Mouse (Mus musculus): ENCODE results near the gene Camkmt.

Gene Camkmt

GRCm38 (mm10) chr17:85089621-85090020 is 731 bp upstream of the Camkmt start:
- peak; percentile 23 for DNase-seq (ENCODE audit: low read depth, low spot score)

DNA sequence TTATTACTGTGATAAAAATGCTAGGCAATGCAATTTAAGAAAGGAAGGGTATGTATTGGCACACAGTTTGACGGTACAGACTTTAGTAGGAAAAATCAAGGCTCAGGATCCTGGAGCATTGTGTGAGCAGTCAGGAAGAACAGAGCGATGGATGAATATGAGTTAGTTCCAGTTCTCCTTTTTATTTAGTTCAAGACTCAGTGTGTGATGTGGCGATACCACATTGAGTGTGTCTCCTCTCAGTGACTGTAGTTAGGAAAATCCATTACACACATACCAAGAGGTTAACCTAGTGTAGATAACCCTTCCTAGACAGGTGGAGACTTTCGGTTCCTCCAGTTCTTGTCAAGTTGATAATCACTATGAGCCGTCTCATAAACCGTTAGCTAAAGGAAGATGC is 1.4 kb downstream of the Camkmt start:
- no peak for DNase-seq (ENCODE audit: low read depth, low spot score)

- DNase-seq (ENCODE audit: low read depth, low spot score): no peak
These were observed 6.0 kb downstream of the Camkmt start for GRCm38 (mm10) chr17:85096396-85096795.

- DNase-seq (ENCODE audit: low read depth, low spot score): peak; percentile 87
These were observed 8.4 kb downstream of the Camkmt start for GRCm38 (mm10) chr17:85098677-85099323.

DNA sequence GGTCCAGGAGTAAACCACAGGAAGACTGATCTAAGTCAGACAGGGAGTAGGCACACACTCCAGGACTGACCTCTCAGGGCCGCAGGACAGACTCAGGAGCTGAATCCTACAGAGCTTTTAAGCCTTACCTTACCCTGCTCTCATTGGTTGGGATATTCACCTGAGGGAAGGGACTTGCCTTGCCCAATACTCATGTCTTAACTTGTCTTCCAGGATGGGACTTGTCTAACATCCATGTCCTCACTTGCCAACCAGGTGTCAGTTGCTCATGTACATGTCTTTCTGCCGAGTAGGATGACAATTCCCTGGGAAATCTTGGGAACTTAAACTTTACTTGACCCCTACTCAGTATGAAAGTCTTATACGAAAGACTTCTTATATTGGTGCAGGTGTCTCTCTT is 9.9 kb downstream of the Camkmt start:
- DNase-seq (ENCODE audit: low read depth, low spot score): no peak

GRCm38 (mm10) chr17:85101751-85102150 is 11.4 kb downstream of the Camkmt start:
- DNase-seq (ENCODE audit: low read depth, low spot score): peak; percentile 92

- DNase-seq (ENCODE audit: low read depth, low spot score): no peak
These were observed 13.0 kb downstream of the Camkmt start for GRCm38 (mm10) chr17:85103310-85103709.

GRCm38 (mm10) chr17:85110640-85111039 is 20.3 kb downstream of the Camkmt start:
- DNase-seq (ENCODE audit: low read depth, low spot score): no peak

DNA sequence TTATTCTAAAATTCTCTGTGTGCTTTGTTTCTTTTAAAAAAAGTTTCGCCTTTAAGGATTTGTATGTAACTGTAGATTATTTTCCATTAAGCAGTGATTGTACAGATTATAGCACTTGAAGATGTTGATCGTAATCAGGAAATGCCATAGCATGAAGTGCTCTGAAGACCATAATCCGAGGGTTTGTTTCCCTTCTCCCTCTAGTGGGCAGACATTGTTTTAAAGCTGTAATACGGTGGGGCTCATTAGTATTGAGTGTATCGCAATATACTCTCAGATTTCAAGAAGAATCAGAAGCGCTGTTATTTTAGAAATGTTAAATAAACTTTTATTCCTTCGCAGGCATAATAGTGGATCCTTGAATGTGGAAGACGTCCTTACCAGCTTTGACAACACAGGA is 23.1 kb downstream of the Camkmt start:
- DNase-seq (ENCODE audit: low read depth, low spot score): no peak

- peak; percentile 60 for DNase-seq (ENCODE audit: low read depth, low spot score)
These were observed 26.3 kb downstream of the Camkmt start for GRCm38 (mm10) chr17:85116643-85117042.

DNA sequence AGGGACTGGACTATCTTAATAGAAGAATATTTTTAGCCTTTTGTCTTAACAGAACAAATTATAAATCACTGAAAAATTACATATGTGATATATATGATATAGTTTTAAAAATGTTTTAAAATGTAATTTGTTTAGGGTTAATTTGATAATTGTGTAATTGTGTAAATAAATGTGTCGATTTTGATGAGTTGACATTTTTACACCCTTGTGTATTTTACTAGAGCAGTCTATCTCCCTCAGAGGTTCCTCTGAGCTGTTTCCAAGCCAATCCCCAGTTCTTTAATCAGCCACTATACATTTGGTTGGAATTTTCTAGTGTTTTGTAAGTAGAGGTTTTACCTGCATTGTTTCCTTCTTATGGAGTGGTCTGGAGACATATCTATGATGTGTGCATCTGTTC is 48.0 kb downstream of the Camkmt start:
- no peak for DNase-seq (ENCODE audit: low read depth, low spot score)

DNA sequence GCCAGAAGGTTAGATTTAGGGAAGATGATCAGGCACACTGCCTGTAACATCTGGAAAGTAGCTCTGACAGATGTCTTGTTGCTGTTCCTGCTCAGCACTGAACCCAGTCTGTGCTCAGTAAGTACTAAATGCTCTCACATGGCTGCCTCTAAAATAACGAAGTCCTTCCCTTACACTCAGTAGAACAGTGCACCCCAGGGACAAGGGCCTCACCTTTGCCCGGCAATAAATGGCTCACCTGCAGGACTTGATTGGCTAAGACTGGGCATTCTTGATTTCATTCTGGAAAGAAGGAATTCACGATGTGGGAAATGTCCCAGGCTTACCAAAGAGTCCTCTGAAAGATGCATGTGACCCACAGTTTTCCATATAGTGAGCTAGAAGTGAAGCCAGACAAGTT is 51.3 kb downstream of the Camkmt start:
- no peak for DNase-seq (ENCODE audit: low read depth, low spot score)

GRCm38 (mm10) chr17:85142495-85143111 is 52.3 kb downstream of the Camkmt start:
- peak; percentile 78 for DNase-seq (ENCODE audit: low read depth, low spot score)

DNA sequence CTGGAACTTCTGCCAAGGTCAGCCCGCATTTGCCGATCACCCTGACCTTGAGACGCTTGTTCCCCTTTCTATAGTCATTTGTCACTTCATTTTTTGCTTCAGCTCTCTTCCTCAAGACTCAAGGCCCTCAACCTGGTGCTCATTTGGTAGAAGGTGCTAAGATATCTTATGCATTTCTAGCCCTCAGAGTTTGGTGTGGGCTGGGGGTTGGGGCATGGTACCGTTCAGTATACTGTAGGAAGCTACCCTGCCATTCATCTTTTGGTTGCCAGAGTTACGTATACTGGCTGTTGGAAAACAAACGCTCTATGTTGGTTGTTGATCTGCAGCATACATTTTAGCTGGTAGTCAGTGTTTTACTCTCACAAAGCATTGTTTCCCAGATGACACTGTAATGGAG is 53.8 kb downstream of the Camkmt start:
- no peak for DNase-seq (ENCODE audit: low read depth, low spot score)

DNA sequence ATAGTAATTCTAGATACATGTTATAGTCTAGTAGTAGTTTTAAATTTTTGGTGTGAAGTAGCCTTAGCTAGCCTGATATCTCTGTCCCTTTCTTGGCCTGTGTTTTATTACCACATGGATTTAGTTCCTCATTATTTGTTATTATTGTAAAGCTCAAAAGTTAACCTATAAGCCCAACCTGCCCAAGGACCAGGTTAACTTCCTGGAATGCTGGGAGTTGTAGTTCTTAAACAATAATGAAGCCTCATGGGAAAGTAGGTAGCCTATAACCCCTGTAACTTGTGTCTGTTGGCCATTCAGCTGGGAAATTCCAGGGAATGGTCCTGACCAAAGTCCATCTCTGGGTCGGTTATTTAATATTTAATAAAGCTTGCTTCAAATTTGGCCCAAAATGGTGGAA is 58.0 kb downstream of the Camkmt start:
- DNase-seq (ENCODE audit: low read depth, low spot score): no peak

DNA sequence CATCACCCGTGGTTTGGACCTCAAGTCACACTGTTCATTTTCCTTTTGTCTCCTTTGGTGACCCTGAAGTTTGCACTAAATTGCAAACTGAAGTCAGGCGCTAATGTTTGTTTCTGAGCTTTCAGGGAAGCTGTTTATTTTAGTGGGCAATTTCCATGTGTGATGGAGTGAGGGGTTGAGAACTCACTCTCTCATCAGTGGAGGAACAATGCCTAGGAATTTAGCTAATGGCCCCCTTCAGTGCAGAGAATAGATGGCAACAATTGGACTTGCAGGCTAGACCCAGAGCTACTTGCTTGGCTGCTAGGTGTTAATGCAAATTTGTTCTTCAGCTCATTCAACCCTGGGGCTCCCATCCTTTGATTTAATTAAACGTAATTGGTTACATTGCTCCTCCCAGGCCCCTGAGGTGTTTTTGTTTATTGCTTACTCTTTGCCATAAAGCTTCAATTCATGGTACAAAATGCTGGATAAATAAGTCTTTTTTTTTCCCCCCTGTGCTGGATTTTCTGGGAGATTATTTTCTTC is 58.9 kb downstream of the Camkmt start:
- peak; percentile 52 for DNase-seq (ENCODE audit: low read depth, low spot score)

DNA sequence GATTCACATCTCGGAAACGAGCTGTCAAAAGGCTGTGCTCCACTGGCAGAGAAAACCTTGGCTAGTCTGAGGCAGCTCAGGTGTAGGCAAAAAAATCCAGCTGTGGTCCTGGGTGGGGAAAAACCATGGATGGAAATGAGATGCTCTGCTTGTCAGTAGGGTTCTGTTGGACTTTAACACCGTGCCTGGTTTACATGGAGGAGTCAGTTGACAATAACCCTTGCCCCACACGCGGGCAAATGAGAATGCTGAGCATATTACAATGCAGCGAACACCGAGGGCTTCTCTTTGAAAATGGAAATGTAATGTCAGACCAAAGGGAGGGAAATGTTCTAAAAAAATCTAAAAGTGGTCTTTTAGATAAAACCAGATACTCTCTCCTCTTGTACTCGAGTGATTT is 60.9 kb downstream of the Camkmt start:
- no peak for DNase-seq (ENCODE audit: low read depth, low spot score)

DNA sequence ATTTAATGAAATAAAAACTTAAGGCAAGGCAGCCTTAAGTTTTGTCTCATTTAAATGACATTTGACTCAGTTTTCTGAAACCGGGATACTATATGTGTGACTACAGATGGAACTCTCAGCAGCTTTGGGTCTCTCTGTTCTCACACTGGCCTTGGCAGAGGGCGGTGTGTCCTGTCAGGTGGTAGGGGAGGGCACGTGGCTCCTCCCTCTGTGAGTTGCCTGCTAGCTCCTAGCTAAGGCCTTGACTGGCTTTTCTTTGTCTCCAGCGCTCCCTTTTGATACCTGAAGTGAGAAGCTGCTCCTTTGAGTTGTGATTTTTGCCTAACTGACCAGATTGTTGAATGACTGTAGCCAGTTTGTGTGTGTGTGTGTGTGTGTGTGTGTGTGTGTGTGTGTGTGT is 67.8 kb downstream of the Camkmt start:
- peak; percentile 79 for DNase-seq (ENCODE audit: low read depth, low spot score)

DNA sequence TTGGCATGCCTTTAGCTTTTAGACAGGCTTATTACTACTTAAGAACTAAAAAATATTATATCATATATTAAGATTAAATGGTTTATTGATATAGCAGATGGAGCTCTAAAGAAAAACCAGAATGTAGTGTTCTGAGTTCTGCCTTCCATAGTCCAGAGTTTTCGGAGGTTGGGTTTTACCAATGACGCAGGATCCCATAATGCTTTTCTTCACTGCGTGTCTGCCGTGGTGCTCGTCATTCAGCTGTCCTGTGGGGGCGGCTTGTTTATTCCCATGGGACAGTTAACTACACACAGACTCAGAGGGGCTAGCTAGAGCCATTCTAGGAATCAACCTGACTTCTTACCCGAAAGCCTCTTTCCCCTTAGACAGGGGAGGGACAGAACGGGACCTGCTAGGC is 69.2 kb downstream of the Camkmt start:
- DNase-seq (ENCODE audit: low read depth, low spot score): peak; percentile 48

- peak; percentile 91 for DNase-seq (ENCODE audit: low read depth, low spot score)
These were observed 70.4 kb downstream of the Camkmt start for GRCm38 (mm10) chr17:85160786-85161185.

DNA sequence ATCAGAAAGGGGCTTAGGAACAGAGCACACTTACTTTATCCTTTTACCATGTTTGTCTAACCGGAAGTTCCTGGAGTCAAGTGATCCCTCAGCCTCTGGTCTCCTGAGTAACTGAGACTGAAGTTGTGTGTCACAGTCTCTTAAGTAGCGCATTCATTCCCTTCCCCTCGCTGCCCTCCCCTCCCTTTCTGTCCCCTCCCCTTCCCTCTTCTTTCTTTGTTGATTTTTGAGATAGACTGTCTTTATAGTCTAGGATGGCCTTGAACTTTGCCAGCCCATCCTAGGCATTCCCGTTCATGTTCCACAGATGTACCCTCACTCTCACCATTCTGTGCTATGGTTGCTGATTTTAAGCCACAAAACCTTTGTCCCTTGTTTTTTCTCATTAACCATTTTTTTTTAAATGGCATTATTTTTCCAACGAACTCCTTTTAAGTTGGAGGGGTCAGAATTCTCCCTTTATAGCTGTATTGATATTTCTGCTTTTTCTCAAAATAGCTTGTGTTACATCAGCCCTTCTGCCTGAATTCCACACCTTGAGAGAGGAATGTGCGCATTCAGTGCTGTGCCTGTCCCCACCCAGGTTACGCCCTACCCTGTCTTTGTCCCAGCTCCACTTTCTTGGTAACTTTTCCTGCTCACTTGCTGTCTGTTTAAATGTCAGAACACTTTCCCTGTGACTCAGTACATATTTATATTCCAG is 72.4 kb downstream of the Camkmt start:
- peak; percentile 97 for DNase-seq (ENCODE audit: low read depth, low spot score)

DNA sequence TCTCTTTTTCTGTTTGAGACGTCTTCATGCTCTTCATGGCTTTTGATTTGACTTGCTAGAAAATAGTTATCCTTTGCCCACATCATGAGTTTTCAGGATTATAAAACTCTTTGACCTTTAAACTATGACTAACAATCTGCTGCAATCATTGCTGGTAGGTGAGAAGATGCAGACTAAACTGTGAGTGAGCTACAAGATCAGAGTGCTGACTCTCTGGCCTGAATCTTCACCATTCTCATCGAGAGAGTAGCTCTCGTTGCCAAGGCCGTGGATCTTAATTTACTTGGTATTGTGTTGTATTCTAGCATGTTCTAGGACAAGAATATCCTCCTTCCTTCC is 72.9 kb downstream of the Camkmt start:
- DNase-seq (ENCODE audit: low read depth, low spot score): no peak

DNA sequence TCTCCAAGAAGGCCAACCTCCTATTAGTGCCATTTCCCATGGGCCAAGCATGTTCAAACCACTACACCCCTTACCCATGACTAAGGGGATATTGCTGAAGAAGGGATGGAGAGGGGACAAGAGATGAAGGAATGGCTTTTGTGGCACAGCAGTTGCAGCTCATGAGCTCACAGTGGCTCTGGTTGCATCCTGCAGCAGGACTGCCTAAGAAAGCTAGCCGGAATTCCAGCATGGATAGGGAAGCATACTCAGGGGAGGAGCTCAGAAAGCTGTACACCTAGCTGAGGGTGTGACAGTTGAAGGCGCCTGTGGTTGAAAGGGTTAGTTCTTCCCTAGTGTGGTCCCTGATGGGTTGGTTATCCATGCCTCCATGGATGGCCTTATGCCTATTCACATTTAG is 78.4 kb downstream of the Camkmt start:
- no peak for DNase-seq (ENCODE audit: low read depth, low spot score)

All from R1 (cell line).